Mouse (Mus musculus) forebrain, embryonic 14.5 days (tissue): Measurements from ENCODE around the gene Filip1l. TPM values are rescaled to one million over a fixed set of nuclear protein-coding genes. Genes with fewer than 3 reads are reported as not detected.

Experiments
- ATAC-seq: fragments of 200-750 bp; cut with Nextera tagmentation; 2 replicates; pipeline ENCODE4 v1.8.0; 2017; ENCODE audit warnings: mild to moderate bottlenecking, moderate library complexity
- DNase-seq: peaks from one replicate; pipeline ENCODE4 v3.0.0-alpha.2; 2015; ENCODE audit warnings: low spot score
- H3K27ac ChIP-seq: fragments of 300-500 bp; sonication (generic); 2 replicates; pipeline ENCODE4 v1.5.1; 2014; ENCODE audit warnings: low read depth, mild to moderate bottlenecking, control low read depth, low read length, moderate library complexity
- H3K27me3 ChIP-seq: fragments of 300-500 bp; sonication (generic); replicated peaks from 2 replicates; pipeline ENCODE4 v1.6.1; 2014; ENCODE audit warnings: low read length, control low read depth, mixed read lengths; ENCODE audit not compliant: control insufficient read depth, insufficient read depth
- H3K36me3 ChIP-seq: fragments of 300-500 bp; sonication (generic); 2 replicates; pipeline ENCODE4 v1.6.1; 2014; ENCODE audit warnings: low read length, control low read depth; ENCODE audit not compliant: control insufficient read depth, insufficient read depth
- H3K4me1 ChIP-seq: fragments of 300-500 bp; sonication (generic); 2 replicates; pipeline ENCODE4 v1.6.1; 2014; ENCODE audit warnings: antibody characterized with exemption, low read length, control low read depth; ENCODE audit not compliant: control insufficient read depth, insufficient read depth
- H3K4me2 ChIP-seq: fragments of 300-500 bp; sonication (generic); 2 replicates; pipeline ENCODE4 v1.6.1; 2014; ENCODE audit warnings: mild to moderate bottlenecking, control low read depth, low read length
- H3K4me3 ChIP-seq: fragments of 300-500 bp; sonication (generic); 2 replicates; pipeline ENCODE4 v1.5.1; 2014; ENCODE audit warnings: low read depth, low read length, control low read depth
- H3K9ac ChIP-seq: fragments of 300-500 bp; sonication (generic); 2 replicates; pipeline ENCODE4 v1.6.1; 2014; ENCODE audit warnings: mild to moderate bottlenecking, low read length, control low read depth, moderate library complexity
- H3K9me3 ChIP-seq: fragments of 300-500 bp; sonication (generic); replicated peaks from 2 replicates; pipeline ENCODE4 v1.6.1; 2016; ENCODE audit warnings: low read length, control low read depth, mixed read lengths; ENCODE audit not compliant: control insufficient read depth
- WGBS: fragments of 180-500 bp; shearing (Covaris S2); extraction: QIAGEN DNeasy Blood & Tissue Kit; methylation state at CpG from one replicate; pipeline ENCODE4 v1.1.7; 2014; 5-methylcytosine and 5-hydroxymethylcytosine counted together
- polyA plus RNA-seq: library from polyadenylated mRNA; unstranded; fragments of >200 nt; fragmentation: Nextera tagmentation; extraction: Ambion mirVana; gene quantifications from 2 replicates; pipeline ENCODE4 v1.2.1, GENCODE M21; 2014

The Filip1l gene
- polyA plus RNA-seq, 1 experiment from 2014 or later, result 2.2 TPM

- no peak overlapping the region for H3K27ac ChIP-seq
- H3K4me3 ChIP-seq, result no peak overlapping the region
- H3K4me1 ChIP-seq, result no peaks in the 10 kb centered on the region
- ATAC-seq, result no peak
- H3K9me3 ChIP-seq, result no peaks in the 10 kb centered on the region
- DNase-seq, result peak; percentile 16
- no peaks in the 10 kb centered on the region for H3K36me3 ChIP-seq
- H3K4me2 ChIP-seq, result no peak overlapping the region
- WGBS, result 67% methylated on average over 9 of the region's 9 CpGs
- no peak overlapping the region for H3K9ac ChIP-seq
- no peaks in the 10 kb centered on the region for H3K27me3 ChIP-seq
Observed at GRCm38 (mm10) chr16:57485265-57485664, 132.4 kb downstream of the Filip1l start.

- H3K4me2 ChIP-seq, result no peak overlapping the region
- H3K4me1 ChIP-seq, result no peaks in the 10 kb centered on the region
- DNase-seq (no peak), ATAC-seq (no peak)
- H3K36me3 ChIP-seq, result no peaks in the 10 kb centered on the region
- H3K9me3 ChIP-seq, result no peaks in the 10 kb centered on the region
- WGBS, result 83% methylated on average over 5 of the region's 5 CpGs
- no peak overlapping the region for H3K9ac ChIP-seq
- no peak overlapping the region for H3K4me3 ChIP-seq
- no peaks in the 10 kb centered on the region for H3K27me3 ChIP-seq
- no peak overlapping the region for H3K27ac ChIP-seq
Observed at GRCm38 (mm10) chr16:57486266-57486665, 133.4 kb downstream of the Filip1l start.

- ATAC-seq, result no peak
- Histone ChIP-seq H3K36me3 (no peaks in the 10 kb centered on the region), H3K27ac (no peak overlapping the region), H3K27me3 (no peaks in the 10 kb centered on the region), H3K4me1 (no peaks in the 10 kb centered on the region), H3K9ac (no peak overlapping the region), H3K4me2 (no peak overlapping the region), H3K9me3 (no peaks in the 10 kb centered on the region), H3K4me3 (no peak overlapping the region)
- DNase-seq, result no peak
Observed at GRCm38 (mm10) chr16:57488661-57489060, 135.8 kb downstream of the Filip1l start.

GRCm38 (mm10) chr16:57490691-57491090, 137.8 kb downstream of the Filip1l start:
- Histone ChIP-seq H3K4me1 (no peaks in the 10 kb centered on the region), H3K36me3 (no peaks in the 10 kb centered on the region), H3K27me3 (no peaks in the 10 kb centered on the region), H3K9ac (no peak overlapping the region), H3K27ac (no peak overlapping the region), H3K4me2 (no peak overlapping the region), H3K4me3 (no peak overlapping the region), H3K9me3 (no peaks in the 10 kb centered on the region)
- 86% methylated on average over 8 of the region's 8 CpGs for WGBS
- DNase-seq (no peak), ATAC-seq (no peak)

- Histone ChIP-seq H3K27ac (no peak overlapping the region), H3K9me3 (no peaks in the 10 kb centered on the region), H3K9ac (no peak overlapping the region), H3K4me2 (no peak overlapping the region), H3K27me3 (no peaks in the 10 kb centered on the region), H3K36me3 (no peaks in the 10 kb centered on the region), H3K4me3 (no peak overlapping the region), H3K4me1 (peaks cover 4% of the 10 kb centered on the region)
- DNase-seq, result no peak
- WGBS, result 91% methylated on average over 4 of the region's 4 CpGs
- no peak for ATAC-seq
Observed at GRCm38 (mm10) chr16:57491853-57492252, 139.0 kb downstream of the Filip1l start.

- no peak overlapping the region for H3K9ac ChIP-seq
- DNase-seq (no peak), ATAC-seq (no peak)
- WGBS, result 68% methylated on average over 10 of the region's 10 CpGs
- no peaks in the 10 kb centered on the region for H3K27me3 ChIP-seq
- H3K9me3 ChIP-seq, result no peaks in the 10 kb centered on the region
- no peak overlapping the region for H3K27ac ChIP-seq
- H3K4me2 ChIP-seq, result no peak overlapping the region
- no peaks in the 10 kb centered on the region for H3K36me3 ChIP-seq
- H3K4me3 ChIP-seq, result no peak overlapping the region
- H3K4me1 ChIP-seq, result peaks cover 8% of the 10 kb centered on the region
Observed at GRCm38 (mm10) chr16:57495476-57496203, 142.7 kb downstream of the Filip1l start.

GRCm38 (mm10) chr16:57496437-57497173, 143.7 kb downstream of the Filip1l start:
- H3K9me3 ChIP-seq, result no peaks in the 10 kb centered on the region
- 8% methylated on average over 10 of the region's 10 CpGs for WGBS
- H3K27me3 ChIP-seq, result no peaks in the 10 kb centered on the region
- peak overlapping the region; percentile 33; the same call in 1 of the 2 replicates for H3K27ac ChIP-seq
- H3K36me3 ChIP-seq, result no peaks in the 10 kb centered on the region
- DNase-seq, result peak; percentile 88
- H3K4me1 ChIP-seq, result peaks cover 8% of the 10 kb centered on the region
- no peak overlapping the region for H3K4me2 ChIP-seq
- peak; percentile 94 for ATAC-seq
- no peak overlapping the region for H3K4me3 ChIP-seq
- H3K9ac ChIP-seq, result no peak overlapping the region

GRCm38 (mm10) chr16:57500851-57501250, 148.0 kb downstream of the Filip1l start:
- H3K27me3 ChIP-seq, result no peaks in the 10 kb centered on the region
- no peaks in the 10 kb centered on the region for H3K36me3 ChIP-seq
- 65% methylated on average over 3 of the region's 3 CpGs for WGBS
- H3K27ac ChIP-seq, result no peak overlapping the region
- H3K4me2 ChIP-seq, result no peak overlapping the region
- no peaks in the 10 kb centered on the region for H3K9me3 ChIP-seq
- no peak overlapping the region for H3K4me3 ChIP-seq
- no peak overlapping the region for H3K9ac ChIP-seq
- H3K4me1 ChIP-seq, result peaks cover 8% of the 10 kb centered on the region
- DNase-seq, result no peak
- ATAC-seq, result no peak

- no peak overlapping the region for H3K4me2 ChIP-seq
- no peak overlapping the region for H3K4me3 ChIP-seq
- no peak for DNase-seq
- no peak for ATAC-seq
- H3K4me1 ChIP-seq, result no peaks in the 10 kb centered on the region
- no peaks in the 10 kb centered on the region for H3K9me3 ChIP-seq
- H3K36me3 ChIP-seq, result no peaks in the 10 kb centered on the region
- 37% methylated on average over 2 of the region's 2 CpGs for WGBS
- H3K27ac ChIP-seq, result no peak overlapping the region
- no peaks in the 10 kb centered on the region for H3K27me3 ChIP-seq
- no peak overlapping the region for H3K9ac ChIP-seq
Observed at GRCm38 (mm10) chr16:57502230-57502629, 149.3 kb downstream of the Filip1l start.
